Mouse (Mus musculus): ENCODE measurements at regions not wholly inside any gene's neighbourhood (a gene's known extent, or its start where the extent isn't known, plus 50 kb on each side); places are given as distances from the start of the nearest gene placed in this dataset.

- DNase-seq (ENCODE audit: extremely low read depth, insufficient read length, low spot score), result no peak
These were observed 129.1 kb upstream of the Rnaseh2b start for GRCm38 (mm10) chr14:62163120-62163796.

GRCm38 (mm10) chr14:62164918-62165317, 127.5 kb upstream of the Rnaseh2b start:
- DNase-seq (ENCODE audit: extremely low read depth, insufficient read length, low spot score), result no peak

GRCm38 (mm10) chr14:62166006-62166405, 126.4 kb upstream of the Rnaseh2b start:
- DNase-seq (ENCODE audit: extremely low read depth, insufficient read length, low spot score), result no peak

- DNase-seq (ENCODE audit: extremely low read depth, insufficient read length, low spot score), result no peak
These were observed 125.8 kb upstream of the Rnaseh2b start for GRCm38 (mm10) chr14:62166596-62166995.

DNA sequence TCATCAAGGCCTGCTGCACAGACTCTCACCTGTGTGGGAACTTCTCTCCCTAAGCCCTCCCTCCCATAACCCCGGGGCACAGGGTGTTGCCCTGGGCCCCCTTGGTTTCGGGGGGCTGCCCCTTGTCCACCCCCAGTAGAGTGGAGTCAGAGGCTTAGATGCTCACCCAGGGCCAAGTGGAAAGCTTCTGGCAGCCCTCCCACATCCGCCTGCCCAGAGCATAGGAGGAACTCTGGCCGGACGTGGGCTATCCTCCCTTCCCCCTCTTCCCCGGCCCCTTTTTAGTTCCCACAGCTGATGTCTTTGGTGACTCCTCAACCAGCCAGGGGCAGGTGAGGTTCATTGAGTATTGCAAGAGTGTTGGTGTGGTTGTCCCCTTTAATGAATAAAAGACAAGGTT, 125.3 kb upstream of the Rnaseh2b start:
- no peak for DNase-seq (ENCODE audit: extremely low read depth, insufficient read length, low spot score)

GRCm38 (mm10) chr14:62168711-62169110, 123.7 kb upstream of the Rnaseh2b start:
- no peak for DNase-seq (ENCODE audit: extremely low read depth, insufficient read length, low spot score)

- DNase-seq (ENCODE audit: extremely low read depth, insufficient read length, low spot score), result no peak
These were observed 122.0 kb upstream of the Rnaseh2b start for GRCm38 (mm10) chr14:62170385-62170784.

GRCm38 (mm10) chr14:62171256-62172047, 120.9 kb upstream of the Rnaseh2b start:
- DNase-seq (ENCODE audit: extremely low read depth, insufficient read length, low spot score), result no peak

DNA sequence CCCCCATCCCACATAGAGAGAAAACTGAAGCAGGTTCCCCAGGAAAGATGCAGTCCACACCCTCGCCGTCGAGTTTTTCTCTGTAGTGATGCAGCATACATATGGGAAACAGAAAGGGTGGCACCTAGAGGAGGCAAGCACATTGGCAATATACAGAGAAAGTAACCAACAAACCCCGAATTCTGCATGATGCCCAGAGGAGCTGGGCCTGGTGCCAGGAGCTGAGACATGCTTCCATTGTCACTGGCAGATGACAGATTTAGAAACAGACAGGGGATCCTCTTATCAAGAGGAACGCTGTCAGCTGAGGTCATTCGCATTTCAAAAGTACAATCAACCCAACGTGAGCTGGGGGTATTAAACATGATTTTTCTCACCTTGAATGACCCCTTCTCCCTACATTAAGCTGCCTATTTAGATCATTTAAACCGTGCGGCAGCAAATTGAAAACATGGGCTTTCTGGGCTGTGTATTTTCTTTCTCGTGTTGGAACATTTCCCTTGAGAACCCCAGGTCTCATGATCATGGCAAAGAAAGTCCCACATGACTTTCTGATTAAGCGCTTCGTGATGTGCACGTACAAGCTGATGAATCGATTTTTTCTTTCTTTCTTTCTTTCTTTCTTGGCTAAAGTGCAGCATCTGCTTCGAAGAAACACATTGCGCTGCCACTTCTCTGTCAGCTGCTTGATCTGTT, 118.4 kb upstream of the Rnaseh2b start:
- DNase-seq (ENCODE audit: extremely low read depth, insufficient read length, low spot score), result no peak

GRCm38 (mm10) chr14:62175384-62176048, 116.9 kb upstream of the Rnaseh2b start:
- DNase-seq (ENCODE audit: extremely low read depth, insufficient read length, low spot score), result no peak

DNA sequence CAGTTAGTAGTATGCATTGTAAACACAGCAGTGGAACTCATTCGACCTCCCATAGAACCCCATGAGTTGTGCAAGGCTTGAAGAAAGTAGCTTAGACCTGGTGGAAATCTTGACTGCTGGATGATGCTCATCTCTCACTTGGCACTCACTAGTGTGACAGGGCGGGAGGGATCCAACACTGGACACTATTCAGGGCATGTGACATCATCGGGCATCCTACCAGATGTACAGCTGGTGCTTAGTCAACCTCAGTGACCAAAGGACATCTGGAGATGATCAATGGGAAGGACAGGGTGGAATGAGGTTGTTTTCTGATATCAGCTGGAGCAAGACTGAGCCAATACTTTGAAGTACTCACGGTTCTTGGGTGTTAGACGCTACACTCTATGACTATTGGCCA, 114.9 kb upstream of the Rnaseh2b start:
- no peak for DNase-seq (ENCODE audit: extremely low read depth, insufficient read length, low spot score)

GRCm38 (mm10) chr14:62187360-62187759, 105.0 kb upstream of the Rnaseh2b start:
- no peak for DNase-seq (ENCODE audit: extremely low read depth, insufficient read length, low spot score)

DNA sequence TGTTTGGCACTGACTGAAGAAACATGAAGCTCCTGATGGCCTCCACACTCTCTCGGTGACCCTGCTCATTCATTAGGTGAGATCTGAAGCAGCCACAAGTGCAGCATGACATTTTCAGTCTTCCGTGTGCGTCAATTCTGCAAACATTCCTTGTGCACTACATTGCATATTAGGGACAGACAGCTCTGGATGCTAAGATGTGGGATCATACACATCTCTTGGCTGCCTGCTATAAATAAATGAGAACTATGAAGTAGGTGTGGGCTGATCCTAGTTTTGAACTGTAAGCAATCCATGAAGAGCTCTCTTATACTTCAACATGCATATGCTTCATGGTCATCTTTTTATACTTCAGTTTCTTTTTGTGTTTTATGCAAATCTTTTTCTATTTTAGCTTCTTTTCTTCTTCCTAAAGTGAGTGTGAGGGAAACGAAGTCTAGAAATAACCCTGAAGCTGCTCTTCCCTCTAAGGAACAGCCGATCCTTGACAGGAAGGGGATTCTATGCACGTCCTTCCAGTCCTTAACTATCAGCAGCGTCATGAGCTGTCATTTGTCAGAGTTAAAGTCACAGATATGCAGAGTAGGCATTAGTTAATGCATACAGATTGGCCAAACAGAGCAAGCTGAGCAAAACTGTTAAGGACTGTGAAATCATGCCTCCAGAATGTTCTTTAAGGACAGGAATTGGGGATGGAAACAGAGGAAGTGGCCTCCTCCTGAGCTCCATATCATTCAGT, 104.1 kb upstream of the Rnaseh2b start:
- no peak for DNase-seq (ENCODE audit: extremely low read depth, insufficient read length, low spot score)

- DNase-seq (ENCODE audit: extremely low read depth, insufficient read length, low spot score), result no peak
These were observed 100.8 kb upstream of the Rnaseh2b start for GRCm38 (mm10) chr14:62191624-62192023.

DNA sequence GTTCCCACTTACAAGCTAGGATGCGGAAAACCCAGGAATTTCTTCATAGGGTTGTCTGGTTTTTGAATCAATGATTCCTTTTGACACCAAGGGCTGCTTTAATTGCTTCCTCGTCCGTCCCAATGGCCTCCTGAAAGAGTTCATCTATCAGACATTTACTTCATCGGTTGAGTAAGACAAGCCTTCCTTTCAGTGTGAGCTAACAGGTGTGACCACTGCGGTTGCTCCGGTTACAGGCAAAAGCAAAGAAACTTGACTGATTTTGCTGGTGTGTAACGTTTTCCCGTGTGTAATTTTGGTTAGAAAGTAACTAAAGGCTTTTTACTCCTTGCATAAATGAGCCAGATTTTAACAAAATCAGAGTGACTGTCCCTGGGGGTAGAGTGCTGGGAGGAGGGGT, 99.6 kb upstream of the Rnaseh2b start:
- no peak for DNase-seq (ENCODE audit: extremely low read depth, insufficient read length, low spot score)

GRCm38 (mm10) chr14:62193371-62193770, 99.0 kb upstream of the Rnaseh2b start:
- DNase-seq (ENCODE audit: extremely low read depth, insufficient read length, low spot score), result no peak

- no peak for DNase-seq (ENCODE audit: extremely low read depth, insufficient read length, low spot score)
These were observed 95.6 kb upstream of the Rnaseh2b start for GRCm38 (mm10) chr14:62196776-62197175.

GRCm38 (mm10) chr14:62198476-62199190, 93.8 kb upstream of the Rnaseh2b start:
- DNase-seq (ENCODE audit: extremely low read depth, insufficient read length, low spot score), result no peak

- no peak for DNase-seq (ENCODE audit: extremely low read depth, insufficient read length, low spot score)
These were observed 77.3 kb upstream of the Rnaseh2b start for GRCm38 (mm10) chr14:62215071-62215470.

GRCm38 (mm10) chr14:62216995-62217394, 75.4 kb upstream of the Rnaseh2b start:
- no peak for DNase-seq (ENCODE audit: extremely low read depth, insufficient read length, low spot score)
